Mouse (Mus musculus): ENCODE results near the gene Rbbp5.

The Rbbp5 gene

GRCm38 (mm10) chr1:132506058-132506457, 28.9 kb downstream of the Rbbp5 start, which contains the start of gene Tmem81:
Gene Tmem81, plus strand, starts transcription at chr1:132506230.
- no peak for DNase-seq

DNA sequence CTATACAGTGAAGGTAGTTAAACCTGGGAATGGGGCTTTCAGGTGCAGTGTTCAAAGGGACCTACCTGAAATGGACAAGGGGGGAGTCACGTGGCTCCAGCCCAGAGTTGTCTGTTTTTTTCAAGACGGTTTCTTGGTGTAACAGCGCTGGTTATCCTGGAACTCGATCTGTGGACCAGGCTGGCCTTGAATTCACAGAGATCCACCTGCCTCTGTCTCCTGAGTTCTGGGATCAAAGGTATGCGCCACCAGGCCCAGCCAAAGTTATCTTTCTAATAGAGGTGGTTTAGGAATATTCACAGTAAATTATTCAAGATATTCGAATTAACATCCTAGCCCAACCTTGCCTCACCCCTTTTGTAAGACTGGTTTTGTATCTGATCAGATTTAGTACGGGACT, 29.5 kb downstream of the Rbbp5 start:
- DNase-seq = no peak

DNA sequence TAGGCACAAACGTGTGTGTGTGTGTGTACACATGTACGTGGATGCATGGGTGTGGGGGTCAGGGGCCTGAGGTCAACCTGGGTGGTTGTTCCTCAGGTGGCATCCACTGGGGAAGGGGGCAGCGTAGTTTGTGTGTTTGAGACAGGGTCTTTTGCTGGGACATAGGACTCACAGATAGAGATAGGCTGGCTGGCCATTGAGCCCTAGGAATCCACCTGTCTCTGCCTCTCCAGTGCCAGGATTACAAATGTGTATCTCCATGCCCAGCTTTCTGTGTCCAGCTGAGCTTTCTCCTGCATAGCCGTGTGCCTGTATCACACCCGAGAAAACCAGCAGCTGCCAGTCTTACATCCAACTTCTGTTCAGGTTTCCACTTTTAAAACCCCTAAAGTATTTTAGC, 32.6 kb downstream of the Rbbp5 start:
- no peak for DNase-seq

- DNase-seq = no peak
Measured at GRCm38 (mm10) chr1:132511521-132511920, 34.4 kb downstream of the Rbbp5 start.

DNA sequence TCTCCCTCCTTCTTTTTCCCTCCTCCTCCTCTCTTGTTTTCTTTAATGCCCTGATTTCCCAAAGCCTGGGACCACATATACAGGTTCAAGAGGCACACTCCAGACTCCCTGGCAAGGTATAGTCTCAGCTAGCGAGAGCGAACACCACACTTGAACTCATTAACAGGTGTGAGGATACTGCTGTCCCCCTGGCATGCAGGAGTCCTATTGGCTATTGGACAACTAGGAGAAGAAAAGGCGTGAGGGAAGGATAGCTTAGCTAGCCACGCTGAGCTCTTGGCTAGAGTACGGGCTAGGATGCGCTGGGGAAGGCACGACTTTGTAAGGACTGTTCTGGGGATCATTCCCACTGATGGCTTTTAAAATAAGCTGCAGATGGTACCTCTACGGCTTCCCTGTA, 34.9 kb downstream of the Rbbp5 start:
- DNase-seq = no peak

- no peak for DNase-seq
Measured at GRCm38 (mm10) chr1:132515339-132515738, 38.2 kb downstream of the Rbbp5 start.

DNA sequence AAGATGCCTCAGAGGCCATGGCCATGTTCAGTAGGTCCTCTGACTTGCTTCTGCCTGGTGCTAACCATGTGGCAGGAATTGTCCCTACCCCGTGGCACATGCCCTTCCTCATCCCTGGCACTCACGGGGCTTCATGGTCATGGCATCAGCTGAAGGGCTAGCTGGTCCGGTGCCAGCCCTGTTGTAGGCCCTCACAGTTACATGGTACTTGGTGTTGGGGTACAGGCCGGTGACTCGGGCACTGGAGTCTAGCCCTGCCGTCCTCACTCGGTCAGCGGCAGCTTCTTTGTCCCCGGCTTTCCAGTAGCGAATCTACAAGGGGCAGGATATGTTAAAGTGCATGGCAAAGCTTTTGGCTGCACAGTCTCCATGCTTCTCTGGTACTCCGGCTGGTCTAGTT, 39.6 kb downstream of the Rbbp5 start:
- no peak for DNase-seq

DNA sequence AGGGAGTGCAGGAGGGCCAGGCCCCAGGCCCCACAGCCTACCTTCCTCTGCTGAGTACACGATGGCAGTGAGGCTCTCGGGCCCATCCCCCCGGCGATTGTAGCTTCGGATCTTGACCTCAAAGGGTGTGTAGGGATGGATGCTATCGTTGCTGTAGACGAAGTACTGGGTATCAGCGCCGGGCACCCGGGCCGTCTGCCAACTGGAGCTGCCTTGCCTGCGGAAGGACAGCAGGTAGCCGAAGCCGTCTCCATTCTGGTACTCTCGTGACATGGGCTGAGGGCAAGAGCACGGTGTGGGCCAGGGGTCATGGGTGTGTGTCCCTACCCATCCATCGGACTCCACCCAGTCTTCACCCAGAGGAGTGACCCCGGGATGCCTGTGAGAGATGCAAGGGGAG, 41.5 kb downstream of the Rbbp5 start:
- DNase-seq = peak in 1 of 2 experiments; percentile 37

GRCm38 (mm10) chr1:132519734-132520133, 42.6 kb downstream of the Rbbp5 start:
- DNase-seq = peak; percentile 21 to 44

DNA sequence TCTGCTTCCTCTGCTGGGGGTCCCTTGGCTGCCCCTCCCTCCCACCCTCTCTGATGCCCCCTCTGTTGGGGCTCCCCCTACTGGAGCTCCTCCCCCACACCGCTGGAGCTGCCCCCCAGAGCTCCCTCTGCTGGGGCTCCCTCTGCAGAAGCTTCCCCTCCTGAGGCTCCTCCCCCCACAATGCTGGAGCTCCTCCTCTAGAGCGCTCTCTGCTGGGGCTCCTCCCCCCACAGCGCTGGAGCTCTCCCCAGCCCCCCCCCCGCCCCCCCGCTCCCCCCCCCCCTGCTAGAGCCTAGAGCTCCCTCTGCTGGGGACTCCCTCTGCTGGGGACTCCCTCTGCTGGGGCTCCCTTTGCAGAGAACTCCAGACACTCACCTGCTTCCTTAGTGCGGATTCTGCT, 43.6 kb downstream of the Rbbp5 start:
- DNase-seq = peak; percentile 70 to 80

DNA sequence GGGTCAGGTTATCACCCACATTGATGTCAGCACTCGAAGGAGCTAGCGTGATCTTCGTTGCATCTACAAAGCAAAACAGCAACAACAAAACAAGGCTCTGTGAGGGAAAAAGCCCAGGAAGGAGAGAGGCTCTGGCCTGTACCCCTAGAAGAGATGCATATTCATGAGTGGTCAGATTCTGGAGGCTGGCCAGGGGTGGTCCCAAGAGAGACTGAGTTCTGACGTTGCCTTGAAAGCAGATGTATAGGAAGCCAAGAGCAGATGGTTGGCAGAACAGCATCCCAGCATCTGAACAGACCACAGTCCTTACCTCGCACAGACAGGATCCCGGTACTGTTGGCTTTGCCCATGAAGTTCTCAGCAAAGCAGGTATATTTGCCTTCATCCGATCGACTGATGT, 45.9 kb downstream of the Rbbp5 start:
- DNase-seq = no peak

GRCm38 (mm10) chr1:132523920-132524319, 46.8 kb downstream of the Rbbp5 start:
- DNase-seq = peak in 1 of 2 experiments; percentile 41

GRCm38 (mm10) chr1:132525832-132526231, 48.7 kb downstream of the Rbbp5 start:
- DNase-seq = peak in 1 of 2 experiments; percentile 78

DNA sequence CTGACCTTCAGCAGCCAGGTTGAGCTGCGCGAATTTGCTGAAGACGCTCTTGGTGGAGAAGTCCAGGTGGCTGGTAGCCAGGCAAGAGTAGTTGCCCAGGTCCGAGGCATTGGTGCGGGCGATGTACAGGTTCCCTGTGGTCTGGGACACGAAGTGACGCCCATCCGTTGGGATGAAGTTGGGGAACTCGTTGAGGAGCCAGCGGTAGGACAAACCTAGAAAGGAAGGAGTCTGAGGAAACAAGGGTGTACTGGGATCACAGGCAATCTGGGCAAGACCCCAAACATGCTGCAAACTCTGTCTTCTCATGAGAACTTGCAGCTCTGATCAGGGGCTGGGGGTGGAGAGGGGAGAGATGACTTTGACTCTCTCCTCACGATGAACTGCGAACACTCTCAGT, 50.9 kb downstream of the Rbbp5 start:
- DNase-seq = no peak

DNA sequence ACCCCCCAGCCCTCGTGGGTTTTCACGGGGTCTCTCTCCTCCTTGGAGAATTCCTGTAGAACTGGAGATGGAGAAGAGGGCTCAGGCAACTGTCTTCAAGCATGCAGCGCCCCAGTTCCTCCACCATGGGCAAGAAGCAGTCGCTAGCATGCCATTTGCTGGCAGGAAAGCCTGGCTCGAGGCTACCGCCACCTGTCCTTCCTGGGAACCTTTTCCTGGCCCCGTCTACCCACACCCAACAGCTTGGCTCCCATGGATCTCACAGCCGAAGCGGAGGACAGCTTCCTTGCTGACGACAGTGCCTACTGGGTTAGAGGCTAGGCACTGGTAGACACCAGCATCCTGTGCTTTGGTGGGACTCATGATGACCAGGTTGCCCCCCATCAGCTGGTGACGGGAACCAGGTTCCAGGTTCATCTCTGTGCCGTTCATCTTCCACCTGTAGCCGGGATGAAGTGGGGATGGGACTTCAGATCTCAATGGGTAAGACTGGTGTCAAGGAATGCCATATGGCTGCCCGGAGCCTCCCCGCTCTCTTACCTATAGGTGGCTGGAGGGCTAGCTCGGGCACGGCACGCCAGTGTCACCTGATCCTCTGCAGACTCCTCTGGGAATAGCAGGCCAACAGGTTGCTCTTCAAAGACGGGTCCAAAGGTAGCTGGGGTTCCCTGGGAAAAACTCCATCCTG, 51.6 kb downstream of the Rbbp5 start:
- no peak for DNase-seq

GRCm38 (mm10) chr1:132530631-132531191, 53.5 kb downstream of the Rbbp5 start:
- no peak for DNase-seq

- DNase-seq = no peak
Measured at GRCm38 (mm10) chr1:132532521-132532920, 55.4 kb downstream of the Rbbp5 start.

GRCm38 (mm10) chr1:132533840-132534239, 56.7 kb downstream of the Rbbp5 start:
- no peak for DNase-seq

DNA sequence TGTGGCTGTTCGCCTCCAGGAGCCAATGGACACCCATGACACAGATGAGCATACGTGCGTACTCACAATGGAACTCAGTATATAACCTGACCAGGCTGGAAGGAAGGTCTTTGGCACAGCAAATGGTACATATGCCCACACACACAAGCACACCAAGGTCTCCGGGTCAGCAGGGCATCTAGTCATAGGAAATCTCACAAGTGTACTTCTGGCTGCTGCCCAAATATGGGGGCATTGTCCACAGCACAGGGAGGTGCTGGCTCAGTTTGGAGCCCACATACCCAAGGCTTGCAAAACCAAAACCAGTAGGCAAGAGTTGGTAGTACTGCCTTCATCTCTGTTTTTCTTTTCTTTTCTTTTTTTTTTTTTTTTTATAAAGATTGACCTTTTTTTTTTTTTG, 58.4 kb downstream of the Rbbp5 start:
- no peak for DNase-seq

DNA sequence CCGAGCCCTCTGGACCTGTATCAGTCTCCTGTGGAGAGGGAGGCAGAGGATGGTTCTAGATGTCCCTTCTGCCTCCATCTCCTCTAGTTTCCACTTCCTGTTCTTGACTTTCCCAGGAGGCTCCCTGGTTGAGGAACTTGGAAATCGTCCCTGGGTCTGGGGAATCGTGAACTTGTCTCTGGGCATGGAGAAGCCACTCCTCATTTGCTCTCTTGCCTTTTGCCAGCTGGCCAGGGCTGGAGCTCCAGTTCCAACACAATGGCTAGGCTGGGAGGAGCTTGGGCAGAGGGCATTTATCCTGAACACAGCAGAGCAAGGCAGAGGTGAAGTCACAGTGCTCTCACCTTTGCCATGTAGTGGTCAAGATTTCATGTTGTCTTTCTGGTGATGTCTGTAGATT, 59.3 kb downstream of the Rbbp5 start:
- DNase-seq = no peak

DNA sequence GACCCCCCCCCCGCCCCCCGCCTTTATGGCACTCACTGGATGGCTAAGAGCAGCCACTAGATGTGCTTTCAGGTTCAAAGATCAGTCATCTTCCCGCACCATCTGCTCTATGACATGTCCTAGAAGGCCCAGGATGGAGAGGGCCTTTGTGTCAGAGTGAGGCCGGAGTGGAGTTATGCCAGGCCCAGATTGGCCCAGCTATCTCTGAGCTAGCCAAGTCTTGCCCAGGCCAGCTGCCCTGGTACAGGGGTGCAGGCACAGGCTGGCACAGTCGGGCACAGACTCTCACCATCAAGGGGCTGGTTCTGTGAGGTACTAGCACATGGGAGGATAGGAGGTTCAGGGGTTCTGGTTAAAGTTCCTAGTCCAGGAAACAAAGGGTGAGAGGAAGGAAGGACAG, 60.6 kb downstream of the Rbbp5 start:
- DNase-seq = no peak

DNA sequence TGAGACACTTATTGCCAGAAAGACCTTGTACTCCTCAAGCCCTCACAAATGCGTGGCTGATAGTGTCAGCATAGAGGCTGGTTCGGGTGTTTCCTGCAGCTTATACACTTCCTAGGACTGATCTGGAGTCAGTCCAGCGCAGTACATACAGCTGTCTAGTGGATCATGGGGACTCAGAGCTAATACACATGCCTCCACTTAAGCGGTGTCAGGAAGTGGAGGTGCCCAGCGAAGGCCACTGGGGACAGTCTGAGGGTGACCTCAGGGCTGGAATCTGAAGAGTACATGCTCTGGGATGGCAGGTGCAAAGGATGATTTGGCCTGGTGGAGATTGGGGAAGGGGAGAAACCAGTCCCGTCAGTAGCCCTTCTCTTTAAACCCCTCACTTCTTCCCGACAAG, 63.5 kb downstream of the Rbbp5 start:
- DNase-seq = no peak

GRCm38 (mm10) chr1:132541171-132541823, 64.1 kb downstream of the Rbbp5 start:
- DNase-seq = peak; percentile 28 to 53

Measured in kidney, postnatal 25 days (tissue).